Mouse (Mus musculus) left cerebral cortex, postnatal 10 days (tissue): ENCODE measurements around the gene Krt17. TPM values are rescaled to one million over a fixed set of nuclear protein-coding genes. Genes with fewer than 3 reads are reported as not detected.

Experiments used
- total RNA-seq, 2 experiments: library from RNA; stranded (reverse); gene quantifications; 2 replicates each; pipeline ENCODE4 v1.2.3; 2021

Gene Krt17
- total RNA-seq, 2 experiments from 2014 or later: not detected

Other genes starting within 250 kb of the Krt17 start
- gene Krt33a, start 244.8 kb downstream of the Krt17 start, total RNA-seq: not detected
- gene Krt33b, start 231.2 kb downstream of the Krt17 start, total RNA-seq: not detected
- not detected for gene Krt34, start 219.5 kb downstream of the Krt17 start, total RNA-seq
- gene Krt31, start 210.5 kb downstream of the Krt17 start, total RNA-seq: not detected
- gene Krt32, start 172.8 kb downstream of the Krt17 start, total RNA-seq: not detected
- not detected for gene Krt35, start 164.8 kb downstream of the Krt17 start, total RNA-seq
- gene Krt36, start 155.4 kb downstream of the Krt17 start, total RNA-seq: not detected
- gene Krt13, start 139.5 kb downstream of the Krt17 start, total RNA-seq: not detected
- gene Krt15, start 125.1 kb downstream of the Krt17 start, total RNA-seq: not detected
- gene Krt19, start 112.4 kb downstream of the Krt17 start, total RNA-seq: 1 to 10 TPM in 1 of 2 experiments, under 1 TPM in 1; 0.73 to 1.1 TPM
- 1 to 10 TPM; 1.7 to 2.2 TPM for gene Krt9, start 67.8 kb downstream of the Krt17 start, total RNA-seq
- not detected for gene Krt14, start 53.5 kb downstream of the Krt17 start, total RNA-seq
- not detected for gene Krt16, start 12.1 kb downstream of the Krt17 start, total RNA-seq
- gene Krt42, start 8.8 kb upstream of the Krt17 start, total RNA-seq: not detected
- gene Eif1, start 58.9 kb upstream of the Krt17 start, total RNA-seq: 100 to 1,000 TPM; 770 to 774 TPM
- gene Gast, start 73.4 kb upstream of the Krt17 start, total RNA-seq: not detected
- gene Hap1, start 95.1 kb upstream of the Krt17 start, total RNA-seq: 100 to 1,000 TPM; 109 to 139 TPM
- gene Jup, start 136.7 kb upstream of the Krt17 start, total RNA-seq: 10 to 100 TPM; 46.3 to 49.9 TPM
- 1 to 10 TPM; 6.7 to 7.1 TPM for gene P3h4, start 153.8 kb upstream of the Krt17 start, total RNA-seq
- 10 to 100 TPM; 12.2 to 13.1 TPM for gene Fkbp10, start 154.7 kb upstream of the Krt17 start, total RNA-seq
- gene Nt5c3b, start 180.8 kb upstream of the Krt17 start, total RNA-seq: 10 to 100 TPM; 71.4 to 77.1 TPM
- 1 to 10 TPM; 1.6 to 1.9 TPM for gene Klhl10, start 180.9 kb upstream of the Krt17 start, total RNA-seq
- gene Klhl11, start 211.7 kb upstream of the Krt17 start, total RNA-seq: 10 to 100 TPM; 64.3 to 67.2 TPM